ENCODE assay signal across 17 mouse cellular contexts in the genomic region with DNA sequence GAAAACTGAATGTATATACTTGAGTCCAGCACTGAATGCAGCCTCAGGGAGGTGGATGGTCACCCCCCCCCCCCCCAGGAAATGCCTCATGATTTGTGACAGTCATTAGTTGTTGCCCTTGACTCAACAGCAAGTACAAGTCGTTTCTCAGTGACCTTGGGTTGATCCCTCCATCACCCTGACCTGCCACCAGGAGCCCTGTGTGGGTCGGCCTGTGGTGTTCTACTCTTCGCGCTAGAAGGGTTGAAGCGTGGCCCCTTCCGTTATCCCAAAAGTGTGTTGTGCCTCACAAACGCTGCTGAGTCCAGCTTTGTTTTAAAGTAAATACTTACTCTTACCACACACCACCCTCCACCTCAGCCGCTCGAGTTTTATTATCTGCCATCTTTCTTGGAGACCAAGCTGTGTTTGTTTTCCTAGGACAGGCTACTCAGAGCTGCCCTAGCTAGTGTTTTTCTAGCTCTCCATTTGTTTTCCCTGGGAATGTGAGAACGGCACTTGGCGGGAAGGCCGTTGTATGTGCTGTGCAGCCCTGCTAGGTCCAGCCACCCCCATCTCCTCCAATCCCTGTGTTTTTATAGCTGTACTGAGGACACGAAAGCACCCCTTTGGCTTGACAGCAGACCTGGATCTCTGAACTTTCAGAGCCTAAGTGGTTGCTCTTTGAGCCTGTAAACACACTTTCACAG.
DNase-seq lines count a peak whose midpoint lies in the region; ATAC-seq and TF ChIP-seq lines count a peak whose summit lies in the region.
"Had no signal": no experiment of that assay in that cellular context is flagged by ENCODE, and none has a peak within 500 bp of the region (broad histone marks: within the 10 kb centered on the region; RNA-seq: fewer than 3 reads in every experiment).

No protein-coding gene starts in this region.

- TF ChIP-seq CTCF in heart, adult 2 months (IDR thresholded peaks at IDR 0.05): no peak
- no peak for TF ChIP-seq CTCF in left cerebral cortex, adult 2 months (IDR thresholded peaks at IDR 0.05)

- H3K36me3 ChIP-seq in heart, embryonic 13.5 days: peaks cover 93% of the 10 kb centered on the region
- H3K36me3 ChIP-seq in heart, adult 2 months (ENCODE audit: control insufficient read depth, insufficient read depth, low read length): peaks cover 7% of the 10 kb centered on the region
- H3K36me3 ChIP-seq in lung, embryonic 15.5 days: peaks cover 40% of the 10 kb centered on the region

- intact Hi-C loops in heart, adult 2 months (cut with DNase I): loop anchor here (5.0 kb wide), 1 partner anchor 95 kb away; no protein-coding TSS in a partner anchor
- intact Hi-C loops in left cerebral cortex, adult 2 months (cut with DNase I): loop anchor here (10.0 kb wide), 1 partner anchor 313 kb away; no protein-coding TSS in a partner anchor
- intact Hi-C loops in left cerebral cortex, postnatal 10 days (cut with DNase I): no loop called here

- H3K27me3 ChIP-seq in heart, embryonic 13.5 days (replicated peaks): no peaks in the 10 kb centered on the region
- H3K27me3 ChIP-seq in heart, adult 2 months (ENCODE audit: control insufficient read depth, insufficient read depth, low read length): no peaks in the 10 kb centered on the region
- no peaks in the 10 kb centered on the region for H3K27me3 ChIP-seq in lung, embryonic 15.5 days
- H3K27me3 ChIP-seq: liver, embryonic 15.5 days; neural tube, embryonic 12.5 days had no signal

- H3K9me3 ChIP-seq in heart, embryonic 13.5 days: no peaks in the 10 kb centered on the region
- no peaks in the 10 kb centered on the region for H3K9me3 ChIP-seq in lung, embryonic 15.5 days
- H3K9me3 ChIP-seq: liver, embryonic 15.5 days; neural tube, embryonic 12.5 days had no signal

- no peak for TF ChIP-seq POLR2A in heart, adult 2 months (IDR thresholded peaks at IDR 0.05; ENCODE audit: insufficient read depth, low read depth, low read length)

- no peak for ATAC-seq in heart, embryonic 13.5 days (ENCODE audit: extremely low read depth, insufficient number of reproducible peaks, low FRiP score, low TSS enrichment)
- ATAC-seq in lung, embryonic 15.5 days (ENCODE audit: borderline replicate concordance, extremely low read depth, low FRiP score, low TSS enrichment): no peak
- no peak for ATAC-seq in frontal cortex, adult (ENCODE audit: low TSS enrichment)
- ATAC-seq: intestine, postnatal 0 days had no signal

- no peaks in the 10 kb centered on the region for H3K79me2 ChIP-seq in heart, adult 2 months (replicated peaks; ENCODE audit: control insufficient read depth, insufficient read depth, low read length)

- no peak overlapping the region for H3K9ac ChIP-seq in heart, embryonic 13.5 days
- H3K9ac ChIP-seq in heart, adult 2 months (ENCODE audit: low read depth, low read length): no peak overlapping the region
- no peak overlapping the region for H3K9ac ChIP-seq in lung, embryonic 15.5 days
- H3K9ac ChIP-seq: hindbrain, embryonic 14.5 days; liver, embryonic 15.5 days; neural tube, embryonic 12.5 days had no signal

- WGBS in heart, embryonic 13.5 days: 52% methylated on average over 13 of the region's 13 CpGs
- 67% methylated on average over 13 of the region's 13 CpGs for WGBS in heart, adult 2 months
- WGBS in lung, embryonic 15.5 days: 32% methylated on average over 13 of the region's 13 CpGs

- no peak overlapping the region for H3K4me3 ChIP-seq in heart, embryonic 13.5 days
- no peak overlapping the region for H3K4me3 ChIP-seq in heart, adult 2 months
- no peak overlapping the region for H3K4me3 ChIP-seq in left cerebral cortex, adult 2 months
- no peak overlapping the region for H3K4me3 ChIP-seq in lung, embryonic 15.5 days
- H3K4me3 ChIP-seq: liver, embryonic 15.5 days; neural tube, embryonic 12.5 days had no signal

- H3K4me1 ChIP-seq in heart, embryonic 13.5 days: peaks cover 70% of the 10 kb centered on the region
- H3K4me1 ChIP-seq in heart, adult 2 months (ENCODE audit: control insufficient read depth, insufficient read depth, low read length): no peaks in the 10 kb centered on the region; the same call in 1 of the 2 replicates
- peaks cover 11% of the 10 kb centered on the region; the same call in 1 of the 2 replicates for H3K4me1 ChIP-seq in lung, embryonic 15.5 days
- H3K4me1 ChIP-seq: liver, embryonic 15.5 days; neural tube, embryonic 12.5 days had no signal

- TF ChIP-seq EP300 in heart, adult 2 months (IDR thresholded peaks at IDR 0.05; ENCODE audit: insufficient read depth, low read depth, low read length): no peak

- no peak overlapping the region for H3K4me2 ChIP-seq in heart, embryonic 13.5 days
- no peak overlapping the region for H3K4me2 ChIP-seq in lung, embryonic 15.5 days
- H3K4me2 ChIP-seq: hindbrain, embryonic 14.5 days; liver, embryonic 15.5 days; neural tube, embryonic 12.5 days had no signal

- no peak for DNase-seq in heart, adult 2 months
- no peak for DNase-seq in left cerebral cortex, adult 2 months (ENCODE audit: extremely low spot score in 1 of 2, low spot score in 2 of 2)
- DNase-seq in left cerebral cortex, postnatal 10 days (ENCODE audit: extremely low spot score in 1 of 2, low spot score in 2 of 2): no peak
- DNase-seq in embryo, embryonic 10.5 days (ENCODE audit: low spot score): peak; percentile 37
- DNase-seq in spleen, adult 18-20 months: no peak
- DNase-seq: adrenal gland, adult 8-10 months; cerebellum, adult 11 months; cerebellum, postnatal 36 days; gastrocnemius, postnatal 25 days; right cerebral cortex, postnatal 14 days had no signal

- peak overlapping the region; percentile 74 for H3K27ac ChIP-seq in heart, embryonic 13.5 days (replicated peaks)
- no peak overlapping the region for H3K27ac ChIP-seq in heart, adult 2 months
- peak overlapping the region; percentile 81; the same call in 1 of the 2 replicates for H3K27ac ChIP-seq in left cerebral cortex, adult 2 months
- 0 out of 2 replicates have a peak overlapping the region, but pooled peaks have one; percentile 8 for H3K27ac ChIP-seq in lung, embryonic 15.5 days
- H3K27ac ChIP-seq: hindbrain, embryonic 14.5 days; liver, embryonic 15.5 days; neural tube, embryonic 12.5 days had no signal
